Mouse (Mus musculus) lung, adult 2 months (tissue): ENCODE data around the gene Jarid2.

Experiments used
- CTCF ChIP-seq: fragments of 200-500 bp; IDR thresholded peaks from 2 replicates; pipeline ENCODE4 v1.5.1; 2011; ENCODE audit warnings: mild to moderate bottlenecking, low read length, control low read depth; ENCODE audit not compliant: insufficient read depth
- POLR2A ChIP-seq: fragments of 200-500 bp; IDR thresholded peaks from 2 replicates; pipeline ENCODE4 v1.6.1; 2011; ENCODE audit warnings: low read depth, mild to moderate bottlenecking, control low read depth, low read length, borderline replicate concordance; ENCODE audit errors: extremely low read depth

GRCm38 (mm10) chr13:44812381-44812780, 83.1 kb downstream of the Jarid2 start:
- no peak for TF ChIP-seq CTCF
- no peak for TF ChIP-seq POLR2A
